Mouse (Mus musculus): ENCODE results near the gene Sf3a3.
A peak's percentile ranks its signal among the peaks of the same experiment; 100 is the strongest.

Gene Sf3a3

DNA sequence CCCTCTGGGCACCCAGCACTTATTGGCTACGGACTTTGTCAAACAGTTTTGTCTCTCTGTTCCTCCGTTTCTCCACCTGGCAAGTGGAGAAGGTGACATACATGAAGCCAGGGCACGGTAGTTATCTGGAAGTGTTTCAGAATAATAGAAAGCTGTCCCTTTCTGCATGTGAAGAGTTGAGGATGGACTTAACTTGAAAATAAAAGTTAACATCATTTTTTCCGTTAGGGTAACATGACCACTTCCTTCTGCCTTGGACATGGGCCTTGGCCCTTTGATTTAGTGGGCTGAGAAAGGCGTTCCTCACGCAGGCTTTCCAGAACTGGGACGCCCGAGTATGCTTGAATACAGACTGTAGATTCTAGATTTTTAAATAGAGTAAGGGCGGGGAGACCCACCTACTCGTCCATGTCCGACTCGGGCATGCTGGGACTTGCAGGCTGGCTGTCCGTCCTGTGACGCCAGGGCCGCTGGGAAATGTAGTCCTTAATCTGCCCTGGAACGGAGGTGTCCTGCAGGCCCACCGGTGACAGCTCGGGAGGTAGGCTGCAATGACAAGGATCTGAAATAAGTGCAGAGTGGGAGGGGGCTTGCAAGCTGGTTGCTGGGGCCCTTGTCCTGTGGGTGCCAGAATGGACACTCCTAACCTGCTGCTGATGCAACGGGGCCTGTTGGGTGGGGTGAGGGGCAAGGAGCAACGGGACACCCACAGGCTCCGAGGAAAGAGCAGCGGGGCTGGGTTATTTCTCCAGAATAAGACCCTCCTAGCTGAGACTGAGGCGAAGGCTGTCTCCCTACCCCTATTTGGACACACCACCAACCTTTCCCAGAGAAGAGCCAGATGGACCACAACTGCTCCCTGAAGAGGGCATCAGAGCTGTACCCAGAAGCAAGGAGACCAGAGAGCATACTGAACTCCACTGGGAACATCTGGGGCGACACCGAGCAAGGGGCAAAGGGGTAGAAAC, 27.1 kb downstream of the Sf3a3 start, which contains the start of gene Inpp5b:
Gene Inpp5b (plus strand): TSS at position 475 of the 968 bp plus-strand sequence.
- peak; percentile 65 to 78 for DNase-seq

DNA sequence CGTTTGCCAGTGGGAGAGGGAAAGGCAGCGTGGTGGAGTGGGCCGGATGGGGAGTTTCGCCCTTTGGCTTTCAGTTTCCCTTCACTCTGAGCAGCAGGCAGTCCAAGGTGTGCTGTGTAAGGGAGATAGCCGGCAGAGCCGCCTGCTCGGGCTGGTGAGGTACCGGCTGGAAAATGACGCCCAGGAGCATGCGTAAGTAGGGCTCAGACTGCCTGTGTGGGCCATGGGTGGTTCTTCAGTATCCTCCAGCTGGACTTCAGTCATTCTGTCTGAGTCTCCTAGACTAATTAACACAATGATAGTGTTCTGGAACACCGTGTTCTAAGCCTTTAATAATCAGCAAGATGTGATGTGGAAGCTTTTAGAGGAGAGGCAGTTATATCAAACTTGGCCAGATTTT, 28.3 kb downstream of the Sf3a3 start:
- DNase-seq: no peak

DNA sequence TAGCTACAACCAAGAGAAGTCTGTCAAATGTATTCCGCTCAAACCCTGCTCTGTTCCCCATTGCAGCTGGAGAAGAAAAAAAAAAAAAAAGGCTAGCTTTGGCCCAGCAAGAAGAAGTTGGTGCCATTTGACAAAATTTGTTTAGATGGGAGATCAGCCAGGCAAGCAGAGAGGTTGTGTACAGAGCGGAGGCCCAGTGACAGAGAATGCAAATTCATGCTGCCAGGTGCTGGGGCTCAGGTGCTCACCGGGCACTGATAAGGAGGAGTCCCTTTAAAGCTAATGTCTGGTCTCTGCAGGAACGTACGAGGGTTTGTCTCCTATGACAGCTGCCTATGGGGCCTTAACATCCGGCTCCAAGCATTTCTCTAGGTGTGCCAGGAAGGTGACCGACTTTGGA, 32.0 kb downstream of the Sf3a3 start:
- no peak for DNase-seq

DNA sequence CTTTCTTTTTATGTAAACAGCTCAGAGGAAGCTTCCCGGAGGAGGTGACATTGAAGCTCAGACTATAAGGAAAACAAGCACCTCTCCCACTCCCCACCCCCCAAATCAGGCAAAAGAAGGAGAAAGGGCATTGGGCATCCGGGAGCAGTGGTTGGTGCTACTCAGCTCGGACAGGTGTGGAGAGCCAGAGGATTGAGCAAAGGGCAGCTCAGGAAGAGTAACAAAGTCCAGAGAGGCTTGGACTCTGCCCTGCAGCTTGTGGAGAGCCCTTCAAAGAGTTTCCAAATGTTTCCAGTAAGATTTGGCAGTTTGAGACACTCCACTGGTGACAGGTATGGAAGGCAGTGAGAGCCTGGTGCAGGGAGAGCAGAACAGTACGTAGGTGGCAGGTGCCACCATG, 33.3 kb downstream of the Sf3a3 start:
- no peak for DNase-seq

DNA sequence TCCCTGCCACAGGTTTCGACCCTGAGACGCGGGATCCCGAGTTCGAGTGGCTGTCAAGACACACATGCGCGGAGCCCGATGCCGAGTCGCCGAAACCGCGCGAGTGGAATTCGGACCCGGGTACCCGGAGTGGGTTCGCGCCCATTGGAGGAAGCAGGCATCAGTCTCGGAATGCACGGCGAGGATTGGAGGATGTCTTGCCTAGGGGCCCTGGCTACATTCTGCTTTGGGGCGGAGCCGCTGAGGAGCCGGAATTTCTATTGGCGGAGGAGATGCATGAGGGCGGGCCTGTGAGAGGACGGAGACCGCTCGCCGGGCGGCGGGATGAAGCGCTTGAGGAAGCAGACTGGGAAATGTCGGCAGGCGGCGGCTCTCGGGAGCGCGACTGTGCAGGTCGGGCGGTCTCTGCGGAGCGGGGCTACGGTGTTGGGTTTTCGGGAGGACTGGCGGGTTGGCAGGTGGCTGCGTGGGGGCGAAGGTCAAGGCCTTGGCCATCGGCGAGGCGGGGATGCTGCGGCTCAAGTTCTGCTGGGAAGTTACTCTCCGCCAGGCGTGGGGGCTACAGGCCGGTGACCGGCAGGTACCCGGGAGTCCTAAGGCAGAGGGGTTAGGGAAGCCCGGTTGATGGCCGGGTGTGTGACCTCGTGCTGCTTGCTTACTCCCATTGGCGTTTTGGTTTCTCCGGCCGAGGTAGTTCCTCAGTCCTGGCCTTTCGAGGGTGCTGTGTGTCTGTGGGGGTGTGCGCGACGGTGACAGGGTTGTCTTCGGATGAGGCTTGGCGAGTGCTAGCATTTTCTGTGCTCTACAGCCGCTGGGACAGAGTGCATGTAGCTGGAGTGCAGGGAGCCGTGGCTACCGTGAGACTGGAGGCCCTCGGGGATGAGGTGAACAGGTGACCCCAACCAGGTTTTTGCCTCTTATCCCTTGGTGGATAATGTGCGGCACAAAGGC, 37.0 kb downstream of the Sf3a3 start:
- DNase-seq: peak; percentile 95 to 96

DNA sequence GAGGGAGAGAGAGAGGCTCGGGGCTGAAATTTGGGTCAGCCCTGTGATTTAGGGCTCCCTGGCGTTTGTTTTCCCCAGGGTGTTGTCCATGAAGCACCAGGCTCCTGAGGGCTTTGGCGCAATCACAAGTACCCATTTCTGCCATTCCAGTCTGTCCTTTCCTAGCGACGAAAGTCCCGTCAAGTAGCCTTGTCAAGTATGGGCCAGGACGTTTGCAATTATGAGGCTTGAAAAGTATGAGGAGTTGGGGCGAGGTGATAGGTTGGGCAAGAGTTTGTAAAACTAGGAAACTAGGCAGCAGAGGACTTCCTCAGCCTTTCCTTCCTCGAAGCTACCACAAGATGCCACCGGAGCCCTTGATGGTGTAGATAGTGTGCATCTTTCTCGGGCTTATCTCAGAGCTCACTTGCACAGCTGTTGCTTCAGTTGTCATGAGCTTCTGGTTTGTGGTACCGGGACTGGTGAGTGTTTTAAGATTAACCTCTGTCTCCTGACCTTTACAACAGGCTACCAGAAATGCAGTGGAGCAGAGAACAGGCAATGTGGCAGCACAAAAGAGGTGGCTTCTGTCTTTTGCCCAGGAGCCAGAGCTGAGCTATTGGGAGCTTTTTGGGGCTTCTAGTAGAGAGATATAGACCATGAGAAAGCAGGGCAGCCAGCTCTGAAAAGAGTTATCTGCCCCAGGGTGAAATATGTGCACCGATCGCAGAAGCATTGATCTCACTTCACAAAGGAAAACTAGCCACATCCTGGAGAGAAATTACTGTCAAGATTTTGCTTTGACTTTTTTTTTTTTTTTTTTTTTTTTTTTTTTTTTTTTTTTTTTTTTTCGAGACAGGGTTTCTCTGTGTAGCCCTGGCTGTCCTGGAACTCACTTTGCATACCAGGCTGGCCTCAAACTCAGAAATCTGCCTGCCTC, 38.0 kb downstream of the Sf3a3 start:
- DNase-seq: no peak

DNA sequence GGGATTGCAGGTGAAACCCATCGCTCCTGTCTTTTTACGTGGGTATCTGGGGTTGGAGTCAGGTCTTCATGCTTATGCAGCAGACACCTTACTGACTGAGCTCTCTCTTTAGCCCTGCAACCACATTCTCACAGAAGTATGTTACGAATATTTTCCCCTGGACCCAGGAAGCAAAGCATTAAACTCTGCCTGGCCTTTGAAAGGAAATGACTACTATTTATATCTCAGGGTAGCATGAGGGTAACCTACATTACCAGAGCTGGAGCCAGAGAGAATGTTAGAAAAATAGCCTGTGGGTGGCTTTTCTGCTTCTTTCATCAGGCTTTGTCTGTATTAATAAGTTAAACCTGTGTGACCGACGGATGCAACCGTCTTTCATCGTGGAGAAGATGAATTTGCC, 41.0 kb downstream of the Sf3a3 start:
- no peak for DNase-seq

DNA sequence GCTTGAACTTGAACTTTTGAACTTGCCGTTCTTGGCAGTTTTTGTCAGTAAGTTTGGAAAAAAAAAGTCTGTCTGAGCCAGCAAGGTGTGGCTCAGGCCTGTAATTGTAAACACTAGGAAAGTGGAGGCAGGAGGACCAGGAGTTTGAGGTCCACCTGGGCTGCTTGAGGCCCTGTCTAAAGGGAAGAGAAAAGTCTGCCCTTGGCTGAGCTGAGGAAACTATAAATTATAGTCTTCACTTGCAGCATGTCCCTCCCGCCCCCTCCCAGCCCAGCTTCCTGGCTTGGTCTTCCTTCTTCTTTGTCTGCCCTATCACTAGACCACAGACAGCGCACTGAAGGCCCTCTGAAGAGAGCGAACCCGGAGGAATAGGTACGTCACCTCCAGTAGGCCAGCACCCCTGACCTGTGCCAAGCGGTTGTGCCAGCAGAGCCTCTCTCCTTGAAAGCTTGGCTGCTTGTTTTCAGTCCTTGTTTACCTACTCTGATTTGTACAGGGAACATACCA, 44.8 kb downstream of the Sf3a3 start:
- no peak for DNase-seq

DNA sequence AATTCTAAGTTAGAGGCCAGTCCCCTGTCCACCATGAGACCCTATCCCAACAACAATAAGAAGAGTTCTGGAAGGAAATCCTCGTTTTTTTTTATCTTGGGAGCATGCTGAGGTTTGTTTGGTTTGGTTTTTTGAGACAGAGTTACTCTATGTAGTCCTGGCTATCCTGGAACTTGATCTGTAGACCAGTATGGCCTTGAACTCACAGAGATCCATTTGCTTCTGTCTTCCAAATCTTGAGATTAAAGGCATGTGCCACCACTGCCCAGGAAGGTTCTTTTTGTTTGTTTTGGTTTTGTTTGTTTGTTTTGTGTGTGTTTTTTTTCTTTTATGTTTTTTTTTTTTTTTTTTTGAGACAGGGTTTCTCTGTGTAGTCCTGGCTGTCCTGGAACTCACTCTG, 46.6 kb downstream of the Sf3a3 start:
- DNase-seq: no peak

DNA sequence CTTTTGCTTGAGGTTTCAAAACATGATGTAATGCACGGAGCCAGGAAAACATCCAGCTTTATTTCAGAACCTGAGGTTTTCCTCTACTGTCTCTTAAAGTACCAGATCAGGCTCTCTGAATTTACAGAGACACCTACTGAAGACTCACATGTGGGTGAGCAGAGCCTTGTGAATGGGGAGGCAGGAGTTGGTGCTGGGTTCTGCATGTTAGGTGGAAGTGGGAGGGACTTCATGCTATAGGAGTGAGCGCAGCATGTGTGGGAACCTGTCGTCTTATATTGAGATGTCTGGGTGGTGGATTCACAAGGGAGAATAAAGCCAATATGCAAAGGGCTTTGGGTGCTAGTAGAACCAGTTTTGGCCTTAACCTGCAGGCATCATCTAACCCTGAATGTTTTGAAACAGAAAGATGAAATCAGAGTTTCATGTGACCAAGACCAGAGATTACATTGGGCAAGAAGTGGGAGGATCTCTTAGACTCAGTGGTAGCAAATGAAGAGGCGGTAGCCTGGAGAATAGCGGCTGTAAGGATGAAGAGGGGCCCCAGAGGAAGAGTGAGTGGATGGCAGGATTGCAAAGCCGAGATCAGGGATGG, 48.4 kb downstream of the Sf3a3 start:
- no peak for DNase-seq

DNA sequence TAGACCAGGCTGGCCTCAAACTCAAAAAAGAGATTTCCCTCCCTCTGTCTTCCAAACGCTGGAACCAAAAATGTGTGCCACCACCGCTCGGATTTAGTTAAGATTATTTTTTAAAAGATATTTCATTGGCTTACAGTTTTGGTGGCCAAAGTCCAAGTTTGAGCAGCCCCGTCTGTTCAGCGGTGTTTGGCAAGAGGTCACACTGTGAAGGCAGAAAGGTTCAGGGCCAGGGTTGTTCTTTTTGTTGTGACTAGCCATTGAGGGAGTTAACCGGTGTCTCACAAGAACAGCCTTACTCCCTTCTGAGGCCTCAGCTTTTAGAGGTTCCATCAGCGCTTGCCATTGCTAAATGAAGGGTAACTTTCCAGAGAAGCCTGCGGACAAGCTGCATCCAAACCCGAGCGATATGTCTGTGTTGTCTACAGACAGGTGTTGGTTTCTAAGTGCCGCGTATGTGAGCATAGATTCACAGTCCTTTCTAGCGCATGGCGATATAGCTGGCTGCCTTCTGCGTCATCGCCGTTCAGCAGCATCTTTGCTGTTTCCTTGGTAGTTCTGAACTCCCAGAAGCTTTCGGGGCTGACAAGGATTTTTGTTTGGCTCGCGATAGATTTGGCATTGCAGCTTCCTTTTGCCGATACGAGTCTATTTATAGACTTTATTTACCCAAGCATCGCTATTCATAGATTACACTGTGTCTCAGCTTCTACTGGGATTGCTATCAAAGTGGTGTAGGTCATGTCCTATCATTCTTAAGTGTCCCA, 51.4 kb downstream of the Sf3a3 start:
- DNase-seq: no peak

DNA sequence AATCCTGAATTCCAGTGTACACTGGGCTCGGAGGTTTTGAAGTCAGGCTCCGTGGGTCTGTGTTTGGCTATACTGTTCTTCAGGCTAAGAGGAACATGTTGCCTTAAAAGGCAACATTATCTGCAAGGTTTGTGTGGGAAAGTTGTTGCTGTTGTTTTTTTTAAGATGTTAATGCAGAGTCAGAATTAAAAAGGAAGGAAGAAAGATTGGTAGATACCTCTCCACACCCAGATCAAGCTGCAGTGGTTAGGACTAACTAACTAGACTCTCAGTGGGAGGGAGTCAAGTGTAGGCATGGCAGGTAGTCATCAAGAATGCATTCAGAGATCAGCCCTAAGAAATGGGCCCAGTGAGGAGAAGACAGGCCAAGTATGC, 52.0 kb downstream of the Sf3a3 start:
- no peak for DNase-seq

DNA sequence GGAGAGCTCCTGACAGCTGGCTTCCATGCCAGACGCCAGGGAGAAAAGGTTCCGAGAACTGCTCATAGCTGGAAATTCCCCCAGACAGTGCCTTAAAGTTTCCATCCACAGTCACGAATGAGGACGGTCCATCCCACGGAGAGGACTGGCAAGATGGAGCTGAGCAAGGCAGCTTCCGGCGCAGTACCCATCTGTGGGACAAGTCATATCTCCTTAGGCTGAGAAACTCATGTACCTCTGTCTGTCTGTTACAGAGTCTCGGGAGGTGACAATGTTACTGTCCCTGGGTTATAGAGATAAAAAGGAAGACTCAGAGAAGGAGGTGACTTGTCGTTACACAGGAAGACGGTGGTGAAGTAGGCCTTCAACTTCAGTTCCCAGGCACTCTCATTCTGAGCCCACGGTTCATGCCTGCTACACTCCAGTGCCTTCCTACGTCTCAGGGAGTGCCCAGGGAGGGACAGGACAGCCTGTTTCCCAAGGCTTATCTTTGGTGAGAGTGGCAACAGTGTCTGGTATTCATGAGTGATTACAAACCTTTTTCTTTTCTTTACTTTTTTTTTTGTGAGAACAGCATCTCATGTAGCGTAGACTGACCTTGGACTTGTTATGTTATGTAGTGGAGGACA, 54.5 kb downstream of the Sf3a3 start:
- DNase-seq: no peak

DNA sequence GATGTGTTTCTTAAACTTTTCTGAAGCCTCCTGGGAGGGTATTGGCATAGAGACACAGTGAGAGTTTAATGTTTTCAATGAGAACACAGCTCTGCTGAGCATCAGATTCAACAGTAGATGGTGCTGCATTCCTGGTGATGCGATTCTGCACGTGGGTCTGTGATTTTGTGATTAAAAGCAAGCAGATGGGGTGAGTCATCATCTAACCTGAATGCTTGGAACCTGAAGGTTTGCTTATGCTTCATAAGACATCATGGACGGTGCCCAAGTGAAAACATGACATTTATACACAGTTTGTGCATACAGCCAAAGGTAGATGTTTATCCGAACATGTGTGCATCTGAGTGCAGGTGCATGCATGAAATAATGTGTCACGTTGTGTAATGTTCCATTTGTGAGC, 56.0 kb downstream of the Sf3a3 start:
- DNase-seq: no peak

DNA sequence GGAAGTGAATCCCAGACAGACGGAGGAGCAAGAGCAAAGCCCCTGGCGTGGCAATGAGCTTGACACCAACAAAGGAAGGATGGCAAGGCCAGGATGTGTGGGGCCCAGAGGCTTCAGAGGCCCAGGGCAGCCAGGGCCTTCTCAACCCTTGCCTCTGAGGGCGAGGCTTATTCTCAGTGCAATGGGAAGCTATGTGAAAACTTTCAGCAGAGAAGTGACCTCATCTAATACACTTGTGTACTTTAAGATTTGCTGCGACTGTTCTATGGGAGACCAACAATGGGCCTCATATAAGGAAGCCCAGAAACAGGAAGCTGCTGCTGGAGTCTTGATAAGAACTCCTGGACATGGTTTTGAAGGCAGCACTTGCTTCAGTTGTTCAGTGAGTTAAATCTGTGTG, 57.5 kb downstream of the Sf3a3 start:
- no peak for DNase-seq

DNA sequence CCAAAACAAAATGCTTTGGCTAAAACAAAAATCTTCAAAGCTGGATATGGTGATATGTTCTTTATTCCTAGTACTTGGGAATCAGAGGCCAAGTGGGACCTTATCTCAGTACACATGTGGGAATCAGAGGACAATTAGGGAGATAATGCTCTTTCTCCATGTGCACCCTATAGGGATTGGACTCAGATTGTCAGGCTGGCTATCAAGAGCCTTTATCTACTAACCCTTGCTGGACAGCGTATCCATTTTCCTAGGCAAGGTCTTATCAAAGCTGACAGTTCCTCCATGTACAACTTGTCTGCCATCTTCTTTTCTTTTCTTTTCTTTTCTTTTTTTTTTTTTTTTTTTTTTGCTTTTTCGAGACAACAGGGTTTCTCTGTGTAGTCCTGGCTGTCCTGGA, 58.9 kb downstream of the Sf3a3 start:
- no peak for DNase-seq

DNA sequence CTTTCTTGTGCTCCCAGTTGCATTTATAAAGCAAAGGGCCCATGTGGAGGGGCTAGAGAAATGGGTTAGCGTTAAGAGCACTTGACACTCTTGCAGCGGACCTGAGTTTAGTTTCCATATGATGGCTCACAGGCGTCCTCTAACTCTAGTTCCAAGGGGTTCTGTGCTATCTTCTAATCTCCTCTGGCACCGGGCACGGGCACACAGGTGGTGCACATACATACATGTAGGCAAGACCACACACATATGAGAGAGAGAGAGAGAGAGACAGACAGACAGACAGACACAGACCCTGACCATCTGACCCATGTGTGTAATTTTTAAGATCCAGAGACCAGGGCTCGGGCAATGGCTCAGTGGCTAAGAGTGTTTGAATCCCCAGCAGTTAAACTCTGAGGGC, 59.4 kb downstream of the Sf3a3 start:
- DNase-seq: no peak

DNA sequence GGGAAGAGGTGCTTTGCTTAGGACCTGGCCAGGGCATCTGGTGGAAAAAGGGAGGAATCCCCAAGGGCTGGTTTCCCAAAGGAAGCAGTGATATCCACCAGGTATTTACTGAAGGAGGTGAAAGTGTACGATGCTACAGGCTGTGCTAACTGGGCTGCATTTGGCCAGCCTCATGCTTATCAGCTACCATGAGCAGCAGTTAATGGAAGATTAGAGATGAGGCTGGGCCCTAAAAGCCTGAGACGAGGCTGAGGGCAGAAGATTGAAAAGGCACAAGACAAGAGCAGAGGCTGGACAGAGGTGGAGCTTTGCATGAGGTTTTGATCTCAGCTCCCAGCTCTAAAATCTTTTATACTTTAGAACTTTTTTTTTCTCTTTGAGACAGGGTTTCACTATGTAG, 59.9 kb downstream of the Sf3a3 start:
- no peak for DNase-seq

DNA sequence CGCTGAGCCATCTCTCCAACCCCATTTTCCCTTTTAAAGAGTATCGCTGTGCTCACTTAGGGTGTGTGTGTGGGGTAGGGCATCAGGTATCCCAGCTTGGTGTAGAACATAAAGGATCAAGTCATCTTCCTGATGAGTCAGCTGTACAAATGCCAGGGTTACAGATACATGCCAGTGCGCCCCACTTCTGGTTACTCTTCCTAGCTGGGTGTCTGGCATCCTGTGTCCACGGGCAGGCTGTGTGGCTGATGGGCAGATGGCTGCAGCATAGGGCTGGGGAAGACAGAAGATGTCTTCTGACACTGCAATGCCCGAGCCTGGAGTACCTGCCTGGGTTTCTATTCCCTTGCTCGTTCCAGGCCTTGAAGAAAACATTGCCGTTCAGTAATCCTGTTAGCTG, 66.8 kb downstream of the Sf3a3 start:
- DNase-seq: no peak

Data from spleen, adult 18-20 months (tissue).